Mouse (Mus musculus) stomach, postnatal 0 days (tissue): Measurements from ENCODE around the gene Mrpl46.

Source experiments
- CTCF ChIP-seq: IDR thresholded peaks from 2 replicates; pipeline ENCODE4 v1.5.1; 2016; ENCODE audit warnings: antibody characterized with exemption, low read depth, mild to moderate bottlenecking, moderate library complexity
- EP300 ChIP-seq: optimal IDR thresholded peaks from 2 replicates; pipeline ENCODE3; 2016; ENCODE audit warnings: antibody characterized with exemption

- no peak for TF ChIP-seq CTCF
- TF ChIP-seq EP300 = no peak
Measured at GRCm38 (mm10) chr7:78765215-78765631, 18.1 kb downstream of the Mrpl46 start.
